Mouse (Mus musculus): ENCODE data around the gene Slc35b3.

Gene Slc35b3

GRCm38 (mm10) chr13:38936860-38937471 lies 23.7 kb downstream of the Slc35b3 start:
- no peak for DNase-seq

DNA sequence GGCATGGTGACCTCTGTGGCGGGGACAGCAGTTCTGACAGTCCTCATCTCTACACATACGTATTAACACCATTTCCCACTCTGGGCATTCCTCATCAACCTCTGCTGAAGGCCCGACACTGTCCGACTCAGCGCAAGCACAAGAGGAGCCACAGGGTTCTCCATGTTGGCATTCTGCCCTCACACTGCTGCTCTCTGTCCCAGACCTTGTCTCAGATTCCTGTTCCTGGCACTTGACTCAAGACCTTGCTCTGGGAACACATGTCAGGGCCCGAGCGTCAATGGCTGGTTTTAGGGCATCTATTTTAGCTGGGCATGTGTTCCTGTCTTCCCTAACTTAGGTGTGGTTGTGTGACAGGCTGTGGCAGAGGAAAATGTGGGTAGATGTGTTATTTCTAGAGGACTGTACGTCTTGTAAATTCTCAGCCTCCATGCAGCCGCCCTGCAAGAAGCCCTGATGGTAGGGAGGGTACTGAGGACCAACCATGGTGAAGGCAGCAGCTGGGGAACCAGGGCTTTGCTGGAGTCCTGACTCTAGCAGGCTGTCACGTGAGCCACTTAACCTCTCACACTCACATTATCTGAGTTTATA lies 24.7 kb downstream of the Slc35b3 start:
- no peak for DNase-seq

DNA sequence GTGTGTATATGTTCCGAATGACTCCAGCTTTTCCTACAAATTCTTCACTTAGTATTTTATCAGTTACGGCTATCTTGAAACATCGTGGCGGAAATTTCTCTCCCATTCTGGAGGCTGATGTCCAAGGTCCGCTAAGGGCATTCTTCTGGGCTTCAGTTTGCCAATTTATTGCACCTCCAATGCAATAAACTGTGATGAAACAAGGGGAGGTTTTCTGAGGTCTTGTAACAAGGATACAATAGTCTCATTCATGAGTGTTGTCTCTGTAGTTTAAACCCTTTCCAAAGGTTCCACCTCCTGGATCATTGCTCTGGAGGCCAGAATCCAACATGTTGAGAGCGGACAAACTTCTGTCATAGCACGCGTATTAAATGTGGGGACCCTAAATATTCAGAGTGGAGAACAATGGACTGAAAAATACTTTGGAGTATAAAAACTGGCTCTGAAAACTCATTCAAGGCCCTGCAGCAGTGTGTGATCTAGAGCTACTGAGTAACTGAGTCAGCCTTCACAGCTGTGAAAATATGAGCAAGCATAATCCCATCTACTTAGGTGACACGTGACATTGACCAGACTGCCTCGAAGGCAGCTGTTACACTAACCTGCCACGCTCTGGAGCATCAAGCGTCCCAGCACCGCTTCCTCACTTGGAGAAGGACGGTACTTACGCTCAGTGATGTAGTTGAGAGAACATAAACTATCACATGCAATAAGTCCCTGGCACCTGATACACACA lies 30.7 kb downstream of the Slc35b3 start:
- DNase-seq = no peak

DNA sequence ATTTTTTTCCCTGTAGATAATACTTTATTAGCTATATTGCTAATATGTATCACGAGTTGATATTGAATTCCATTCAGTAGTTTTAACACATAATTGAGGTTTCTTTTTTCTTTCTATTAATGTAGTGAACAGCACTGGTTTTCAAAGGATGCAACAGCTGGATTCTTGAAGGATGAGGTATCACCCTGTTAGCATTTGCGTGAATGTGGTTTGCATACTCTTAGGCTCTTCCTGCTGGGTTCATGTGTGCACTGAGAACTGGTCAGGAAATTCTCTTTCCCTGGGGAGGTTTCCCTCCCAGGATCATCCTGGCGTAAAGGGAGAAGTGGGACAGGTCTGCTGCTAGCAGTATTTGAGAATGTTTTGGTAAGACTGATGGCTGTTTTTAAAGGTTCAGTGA lies 38.0 kb downstream of the Slc35b3 start:
- DNase-seq = no peak

- DNase-seq = no peak
Measured at GRCm38 (mm10) chr13:38921306-38921705, 39.4 kb downstream of the Slc35b3 start.

- no peak for DNase-seq
Measured at GRCm38 (mm10) chr13:38918188-38918885, 42.3 kb downstream of the Slc35b3 start.

GRCm38 (mm10) chr13:38917556-38917955 lies 43.1 kb downstream of the Slc35b3 start:
- DNase-seq = no peak

DNA sequence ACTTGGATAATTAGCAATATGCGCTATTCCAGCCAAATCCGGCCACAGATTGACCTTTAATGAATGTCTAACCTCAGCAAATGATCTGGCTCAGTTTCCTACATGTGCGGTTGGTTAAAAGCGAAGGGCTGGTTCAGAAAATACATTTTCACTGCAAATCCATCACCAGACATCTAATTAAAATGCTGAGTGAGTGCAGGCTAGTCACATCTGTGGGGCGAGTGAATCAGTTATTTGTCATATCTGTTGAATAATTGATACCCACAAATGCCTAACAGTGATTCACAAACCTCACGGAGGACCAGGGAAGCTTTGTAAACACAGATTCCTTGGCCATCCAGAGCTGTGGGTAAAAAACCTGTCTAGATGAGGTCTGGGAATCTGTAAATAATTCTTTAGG lies 45.9 kb downstream of the Slc35b3 start:
- DNase-seq = no peak

DNA sequence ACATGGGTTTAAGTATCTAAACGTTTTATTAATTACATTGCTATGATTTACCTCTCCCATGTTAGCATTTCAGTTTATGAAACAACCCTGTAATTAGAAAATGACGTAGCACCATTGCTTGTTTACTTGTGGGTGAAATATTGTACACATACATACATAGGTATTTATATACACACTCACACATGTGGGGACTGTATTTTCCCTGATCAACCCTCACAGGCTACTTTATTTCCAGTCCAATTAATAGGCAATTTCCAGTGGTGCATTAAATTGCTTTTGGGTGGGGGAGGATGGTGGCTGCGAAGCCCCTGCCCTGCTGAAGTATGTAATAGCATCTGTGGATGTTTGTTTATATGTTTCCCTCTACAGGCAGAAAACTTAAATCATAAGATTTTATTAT lies 68.3 kb downstream of the Slc35b3 start:
- no peak for DNase-seq

Measured in thymus, adult 18-20 months (tissue).